Mouse (Mus musculus) embryonic facial prominence, embryonic 14.5 days (tissue): ENCODE results near the gene Gm42878. TPM values are rescaled to one million over a fixed set of nuclear protein-coding genes. Genes with fewer than 3 reads are reported as not detected.

Experiments used
- ATAC-seq: fragments of 200-750 bp; cut with Nextera tagmentation; 2 replicates; pipeline ENCODE4 v1.8.0; 2017; ENCODE audit warnings: low read depth, moderate number of reproducible peaks, moderate TSS enrichment
- DNase-seq: peaks from one replicate; pipeline ENCODE4 v3.0.0-alpha.2; 2015; ENCODE audit warnings: low spot score
- H3K27ac ChIP-seq: fragments of 300-500 bp; sonication (generic); replicated peaks from 2 replicates; pipeline ENCODE4 v1.5.1; 2014; ENCODE audit warnings: low read depth, mild to moderate bottlenecking, low read length, moderate library complexity
- H3K27me3 ChIP-seq: fragments of 300-500 bp; sonication (generic); replicated peaks from 2 replicates; pipeline ENCODE4 v1.6.1; 2014; ENCODE audit warnings: low read length; ENCODE audit not compliant: control insufficient read depth, insufficient read depth
- H3K36me3 ChIP-seq: fragments of 300-500 bp; sonication (generic); 2 replicates; pipeline ENCODE4 v1.6.1; 2014; ENCODE audit warnings: low read length, mixed read lengths; ENCODE audit not compliant: control insufficient read depth, insufficient read depth
- H3K4me1 ChIP-seq: fragments of 300-500 bp; sonication (generic); 2 replicates; pipeline ENCODE4 v1.6.1; 2014; ENCODE audit warnings: antibody characterized with exemption, low read length; ENCODE audit not compliant: control insufficient read depth, insufficient read depth
- H3K4me2 ChIP-seq: fragments of 300-500 bp; sonication (generic); 2 replicates; pipeline ENCODE4 v1.6.1; 2014; ENCODE audit warnings: low read depth, mild to moderate bottlenecking, low read length, moderate library complexity, mixed read lengths
- H3K4me3 ChIP-seq: fragments of 300-500 bp; sonication (generic); 2 replicates; pipeline ENCODE4 v1.5.1; 2014; ENCODE audit warnings: low read depth, mild to moderate bottlenecking, low read length
- H3K9ac ChIP-seq: fragments of 300-500 bp; sonication (generic); 2 replicates; pipeline ENCODE4 v1.6.1; 2014; ENCODE audit warnings: low read depth, mild to moderate bottlenecking, low read length, moderate library complexity, mixed read lengths
- H3K9me3 ChIP-seq: fragments of 300-500 bp; sonication (generic); 2 replicates; pipeline ENCODE4 v1.6.1; 2016; ENCODE audit warnings: low read length; ENCODE audit not compliant: control insufficient read depth
- WGBS: fragments of 180-500 bp; shearing (Covaris S2); extraction: QIAGEN DNeasy Blood & Tissue Kit; methylation state at CpG from one replicate; pipeline ENCODE4 v1.1.7; 2014; 5-methylcytosine and 5-hydroxymethylcytosine counted together
- polyA plus RNA-seq: library from polyadenylated mRNA; unstranded; fragments of >200 nt; fragmentation: Nextera tagmentation; extraction: Ambion mirVana; gene quantifications from 2 replicates; pipeline ENCODE4 v1.2.1, GENCODE M21; 2014

The Gm42878 gene
- polyA plus RNA-seq, 1 experiment from 2014 or later = not detected

- no peaks in the 10 kb centered on the region for H3K27me3 ChIP-seq
- no peak for ATAC-seq
- H3K4me1 ChIP-seq = peaks cover 9% of the 10 kb centered on the region
- 59% methylated on average over 6 of the region's 6 CpGs for WGBS
- no peak overlapping the region for H3K4me2 ChIP-seq
- peak; percentile 31 for DNase-seq
- no peaks in the 10 kb centered on the region for H3K36me3 ChIP-seq
- no peak overlapping the region for H3K9ac ChIP-seq
- H3K9me3 ChIP-seq = no peaks in the 10 kb centered on the region
- H3K27ac ChIP-seq = no peak overlapping the region
- H3K4me3 ChIP-seq = no peak overlapping the region
Measured at GRCm38 (mm10) chr5:121586400-121587039, 41.2 kb upstream of the Gm42878 start.

- DNase-seq (no peak), ATAC-seq (no peak)
- no peak overlapping the region for H3K4me2 ChIP-seq
- no peaks in the 10 kb centered on the region for H3K27me3 ChIP-seq
- no peak overlapping the region for H3K9ac ChIP-seq
- H3K36me3 ChIP-seq = peaks cover 2% of the 10 kb centered on the region; the same call in 1 of the 2 replicates
- H3K4me3 ChIP-seq = no peak overlapping the region
- no peaks in the 10 kb centered on the region for H3K9me3 ChIP-seq
- WGBS = 88% methylated on average over 5 of the region's 5 CpGs
- H3K4me1 ChIP-seq = peaks cover 9% of the 10 kb centered on the region
- H3K27ac ChIP-seq = no peak overlapping the region
Measured at GRCm38 (mm10) chr5:121585699-121586098, 40.4 kb upstream of the Gm42878 start.

GRCm38 (mm10) chr5:121585005-121585404, 39.7 kb upstream of the Gm42878 start:
- Histone ChIP-seq H3K4me1 (peaks cover 9% of the 10 kb centered on the region), H3K9me3 (no peaks in the 10 kb centered on the region), H3K27ac (no peak overlapping the region), H3K27me3 (no peaks in the 10 kb centered on the region), H3K36me3 (peaks cover 9% of the 10 kb centered on the region), H3K4me3 (no peak overlapping the region), H3K9ac (no peak overlapping the region), H3K4me2 (no peak overlapping the region)
- no peak for ATAC-seq
- DNase-seq = no peak
- WGBS = 92% methylated on average over 10 of the region's 10 CpGs

GRCm38 (mm10) chr5:121583765-121584501, 38.7 kb upstream of the Gm42878 start:
- Histone ChIP-seq H3K4me2 (no peak overlapping the region), H3K27me3 (no peaks in the 10 kb centered on the region), H3K4me3 (no peak overlapping the region), H3K9me3 (no peaks in the 10 kb centered on the region), H3K9ac (no peak overlapping the region), H3K4me1 (peaks cover 9% of the 10 kb centered on the region), H3K36me3 (peaks cover 19% of the 10 kb centered on the region), H3K27ac (no peak overlapping the region)
- peak; percentile 81 for DNase-seq
- WGBS = 57% methylated on average over 10 of the region's 12 CpGs
- ATAC-seq = peak; percentile 75; the same call in 1 of the 2 replicates

- H3K27ac ChIP-seq = no peak overlapping the region
- ATAC-seq = no peak
- H3K4me3 ChIP-seq = no peak overlapping the region
- WGBS = 86% methylated on average over 8 of the region's 8 CpGs
- no peak for DNase-seq
- H3K9me3 ChIP-seq = no peaks in the 10 kb centered on the region
- no peak overlapping the region for H3K4me2 ChIP-seq
- peaks cover 30% of the 10 kb centered on the region for H3K36me3 ChIP-seq
- no peak overlapping the region for H3K9ac ChIP-seq
- H3K4me1 ChIP-seq = peaks cover 9% of the 10 kb centered on the region
- no peaks in the 10 kb centered on the region for H3K27me3 ChIP-seq
Measured at GRCm38 (mm10) chr5:121581945-121582344, 36.7 kb upstream of the Gm42878 start.

GRCm38 (mm10) chr5:121576927-121577488, 31.7 kb upstream of the Gm42878 start:
- no peak overlapping the region for H3K4me3 ChIP-seq
- no peaks in the 10 kb centered on the region for H3K4me1 ChIP-seq
- DNase-seq = no peak
- peaks cover 61% of the 10 kb centered on the region for H3K36me3 ChIP-seq
- H3K9me3 ChIP-seq = no peaks in the 10 kb centered on the region
- H3K27ac ChIP-seq = no peak overlapping the region
- WGBS = 80% methylated on average over 11 of the region's 11 CpGs
- H3K4me2 ChIP-seq = no peak overlapping the region
- H3K9ac ChIP-seq = no peak overlapping the region
- no peaks in the 10 kb centered on the region for H3K27me3 ChIP-seq
- ATAC-seq = no peak

GRCm38 (mm10) chr5:121575867-121576266, 30.6 kb upstream of the Gm42878 start:
- no peak for ATAC-seq
- Histone ChIP-seq H3K36me3 (peaks cover 72% of the 10 kb centered on the region), H3K4me1 (no peaks in the 10 kb centered on the region), H3K27me3 (no peaks in the 10 kb centered on the region), H3K9me3 (no peaks in the 10 kb centered on the region), H3K4me2 (no peak overlapping the region), H3K4me3 (no peak overlapping the region), H3K9ac (no peak overlapping the region), H3K27ac (no peak overlapping the region)
- WGBS = 93% methylated on average over 11 of the region's 11 CpGs
- no peak for DNase-seq

GRCm38 (mm10) chr5:121574145-121574544, 28.9 kb upstream of the Gm42878 start:
- Histone ChIP-seq H3K27ac (no peak overlapping the region), H3K4me3 (no peak overlapping the region), H3K27me3 (no peaks in the 10 kb centered on the region), H3K36me3 (peaks cover 71% of the 10 kb centered on the region), H3K9ac (no peak overlapping the region), H3K9me3 (no peaks in the 10 kb centered on the region), H3K4me1 (no peaks in the 10 kb centered on the region), H3K4me2 (no peak overlapping the region)
- no peak for ATAC-seq
- no peak for DNase-seq
- WGBS = 89% methylated on average over 13 of the region's 13 CpGs
